Mouse (Mus musculus) stomach, embryonic 16.5 days (tissue): Measurements from ENCODE around the gene Tbx21. TPM values are rescaled to one million over a fixed set of nuclear protein-coding genes. Genes with fewer than 3 reads are reported as not detected.

Experiments
- ATAC-seq: fragments of 200-750 bp; cut with Nextera tagmentation; 2 replicates; pipeline ENCODE4 v1.8.0; 2017; ENCODE audit warnings: moderate number of reproducible peaks, moderate TSS enrichment; ENCODE audit not compliant: insufficient read depth, low FRiP score
- H3K27ac ChIP-seq: fragments of 300-500 bp; sonication (generic); 2 replicates; pipeline ENCODE4 v1.5.1; 2014; ENCODE audit warnings: low read length
- H3K27me3 ChIP-seq: fragments of 300-500 bp; sonication (generic); 2 replicates; pipeline ENCODE4 v1.6.1; 2014; ENCODE audit warnings: low read length, control low read depth, mixed read lengths; ENCODE audit not compliant: control insufficient read depth, insufficient read depth
- H3K36me3 ChIP-seq: fragments of 300-500 bp; sonication (generic); 2 replicates; pipeline ENCODE4 v1.6.1; 2014; ENCODE audit warnings: low read length; ENCODE audit not compliant: control insufficient read depth, insufficient read depth
- H3K4me1 ChIP-seq: fragments of 300-500 bp; sonication (generic); 2 replicates; pipeline ENCODE4 v1.6.1; 2014; ENCODE audit warnings: low read length, control low read depth, mixed read lengths; ENCODE audit not compliant: control insufficient read depth, insufficient read depth
- H3K4me2 ChIP-seq: fragments of 300-500 bp; sonication (generic); 2 replicates; pipeline ENCODE4 v1.6.1; 2014; ENCODE audit warnings: low read depth, low read length, mixed read lengths
- H3K4me3 ChIP-seq: fragments of 300-500 bp; sonication (generic); replicated peaks from 2 replicates; pipeline ENCODE4 v1.5.1; 2014; ENCODE audit warnings: mild to moderate bottlenecking, low read length
- H3K9ac ChIP-seq: fragments of 300-500 bp; sonication (generic); 2 replicates; pipeline ENCODE4 v1.6.1; 2014; ENCODE audit warnings: low read length
- H3K9me3 ChIP-seq: fragments of 300-500 bp; sonication (generic); replicated peaks from 2 replicates; pipeline ENCODE4 v1.6.1; 2016; ENCODE audit warnings: low read length, control low read depth; ENCODE audit not compliant: control insufficient read depth
- WGBS: fragments of 180-500 bp; shearing (Covaris S2); extraction: QIAGEN DNeasy Blood & Tissue Kit; methylation state at CpG from one replicate; pipeline ENCODE4 v1.1.7; 2014; 5-methylcytosine and 5-hydroxymethylcytosine counted together
- polyA plus RNA-seq: library from polyadenylated mRNA; unstranded; fragments of >200 nt; fragmentation: Nextera tagmentation; extraction: Ambion mirVana; gene quantifications from 2 replicates; pipeline ENCODE4 v1.2.1, GENCODE M21; 2015

Tbx21 gene
- polyA plus RNA-seq, 1 experiment from 2014 or later = 0.13 TPM

GRCm38 (mm10) chr11:97149026-97149425 lies 33.9 kb upstream of the Tbx21 start:
- peak overlapping the region; percentile 81; the same call in 1 of the 2 replicates for H3K27ac ChIP-seq
- ATAC-seq = no peak
- H3K4me2 ChIP-seq = peak overlapping the region; percentile 90
- peak overlapping the region; percentile 83; the same call in 1 of the 2 replicates for H3K9ac ChIP-seq
- H3K9me3 ChIP-seq = no peaks in the 10 kb centered on the region
- H3K27me3 ChIP-seq = no peaks in the 10 kb centered on the region; the same call in 1 of the 2 replicates
- 37% methylated on average over 9 of the region's 9 CpGs for WGBS
- no peaks in the 10 kb centered on the region for H3K36me3 ChIP-seq
- H3K4me3 ChIP-seq = peak overlapping the region; percentile 74
- peaks cover 29% of the 10 kb centered on the region for H3K4me1 ChIP-seq

- Histone ChIP-seq H3K4me2 (peak overlapping the region; percentile 90), H3K9me3 (no peaks in the 10 kb centered on the region), H3K27me3 (no peaks in the 10 kb centered on the region; the same call in 1 of the 2 replicates), H3K4me3 (peak overlapping the region; percentile 74), H3K4me1 (peaks cover 29% of the 10 kb centered on the region), H3K36me3 (no peaks in the 10 kb centered on the region), H3K27ac (no peak overlapping the region), H3K9ac (peak overlapping the region; percentile 83; the same call in 1 of the 2 replicates)
- 36% methylated on average over 12 of the region's 12 CpGs for WGBS
- no peak for ATAC-seq
Observed at GRCm38 (mm10) chr11:97148591-97148990, 33.5 kb upstream of the Tbx21 start.

- ATAC-seq = no peak
- peaks cover 25% of the 10 kb centered on the region for H3K4me1 ChIP-seq
- no peak overlapping the region for H3K4me2 ChIP-seq
- no peaks in the 10 kb centered on the region for H3K36me3 ChIP-seq
- no peak overlapping the region for H3K4me3 ChIP-seq
- 85% methylated on average over 8 of the region's 8 CpGs for WGBS
- H3K27me3 ChIP-seq = no peaks in the 10 kb centered on the region; the same call in 1 of the 2 replicates
- H3K9ac ChIP-seq = no peak overlapping the region
- no peak overlapping the region for H3K27ac ChIP-seq
- no peaks in the 10 kb centered on the region for H3K9me3 ChIP-seq
Observed at GRCm38 (mm10) chr11:97147333-97147732, 32.2 kb upstream of the Tbx21 start.

- no peak overlapping the region for H3K4me2 ChIP-seq
- H3K4me3 ChIP-seq = no peak overlapping the region; the same call in 1 of the 2 replicates
- no peaks in the 10 kb centered on the region; the same call in 1 of the 2 replicates for H3K27me3 ChIP-seq
- peaks cover 19% of the 10 kb centered on the region for H3K4me1 ChIP-seq
- no peak overlapping the region for H3K27ac ChIP-seq
- 13% methylated on average over 8 of the region's 8 CpGs for WGBS
- ATAC-seq = no peak
- H3K9me3 ChIP-seq = no peaks in the 10 kb centered on the region
- no peaks in the 10 kb centered on the region for H3K36me3 ChIP-seq
- peak overlapping the region; percentile 51; the same call in 1 of the 2 replicates for H3K9ac ChIP-seq
Observed at GRCm38 (mm10) chr11:97146724-97147123, 31.6 kb upstream of the Tbx21 start.

- Histone ChIP-seq H3K9me3 (no peaks in the 10 kb centered on the region), H3K27ac (no peak overlapping the region)
- WGBS = 51% methylated on average over 9 of the region's 9 CpGs
Observed at GRCm38 (mm10) chr11:97145951-97146350, 30.8 kb upstream of the Tbx21 start.

GRCm38 (mm10) chr11:97145320-97145719 lies 30.2 kb upstream of the Tbx21 start:
- no peak overlapping the region for H3K4me3 ChIP-seq
- peaks cover 1% of the 10 kb centered on the region; the same call in 1 of the 2 replicates for H3K27me3 ChIP-seq
- no peaks in the 10 kb centered on the region for H3K36me3 ChIP-seq
- H3K27ac ChIP-seq = no peak overlapping the region
- H3K4me1 ChIP-seq = peaks cover 18% of the 10 kb centered on the region
- no peak overlapping the region for H3K9ac ChIP-seq
- no peak overlapping the region for H3K4me2 ChIP-seq
- no peaks in the 10 kb centered on the region for H3K9me3 ChIP-seq
- 54% methylated on average over 2 of the region's 2 CpGs for WGBS
- ATAC-seq = no peak

More at GRCm38 (mm10) chr11:97145951-97146350, 30.8 kb upstream of the Tbx21 start:
- Histone ChIP-seq H3K9ac (peak overlapping the region; percentile 51; the same call in 1 of the 2 replicates), H3K4me2 (no peak overlapping the region), H3K36me3 (no peaks in the 10 kb centered on the region), H3K4me1 (peaks cover 18% of the 10 kb centered on the region), H3K4me3 (no peak overlapping the region), H3K27me3 (no peaks in the 10 kb centered on the region; the same call in 1 of the 2 replicates)
- no peak for ATAC-seq

- no peaks in the 10 kb centered on the region for H3K36me3 ChIP-seq
- peaks cover 12% of the 10 kb centered on the region for H3K27me3 ChIP-seq
- no peak overlapping the region for H3K4me2 ChIP-seq
- no peak overlapping the region for H3K27ac ChIP-seq
- no peak for ATAC-seq
- no peak overlapping the region for H3K9ac ChIP-seq
- peaks cover 8% of the 10 kb centered on the region; the same call in 1 of the 2 replicates for H3K4me1 ChIP-seq
- no peak overlapping the region for H3K4me3 ChIP-seq
- H3K9me3 ChIP-seq = no peaks in the 10 kb centered on the region
- 69% methylated on average over 9 of the region's 9 CpGs for WGBS
Observed at GRCm38 (mm10) chr11:97143196-97143900, 28.2 kb upstream of the Tbx21 start.

- H3K36me3 ChIP-seq = no peaks in the 10 kb centered on the region
- no peak overlapping the region for H3K4me2 ChIP-seq
- H3K27ac ChIP-seq = no peak overlapping the region
- 63% methylated on average over 8 of the region's 8 CpGs for WGBS
- no peak overlapping the region for H3K4me3 ChIP-seq
- H3K27me3 ChIP-seq = peaks cover 12% of the 10 kb centered on the region
- ATAC-seq = no peak
- no peak overlapping the region for H3K9ac ChIP-seq
- H3K9me3 ChIP-seq = no peaks in the 10 kb centered on the region
- H3K4me1 ChIP-seq = peaks cover 8% of the 10 kb centered on the region; the same call in 1 of the 2 replicates
Observed at GRCm38 (mm10) chr11:97142159-97142608, 27.1 kb upstream of the Tbx21 start.

DNA sequence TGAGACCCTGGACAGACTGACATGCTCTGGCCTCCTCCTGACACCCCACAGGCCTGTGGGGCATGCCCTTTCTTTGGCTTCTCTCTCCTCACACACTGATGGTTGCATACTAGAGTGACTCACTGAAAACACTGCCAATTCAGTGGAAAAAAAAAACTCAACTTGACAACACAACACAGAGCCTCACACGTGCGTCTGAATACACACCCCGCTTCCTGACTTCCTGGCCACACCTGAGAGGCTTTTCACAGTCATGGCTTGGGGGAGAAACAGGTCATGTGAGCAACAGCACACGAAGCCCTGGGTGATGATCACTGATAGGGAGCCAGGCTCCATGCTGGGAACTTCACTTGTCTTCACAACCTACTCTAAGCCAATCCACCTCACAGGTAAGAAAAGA lies 25.7 kb upstream of the Tbx21 start:
- H3K36me3 ChIP-seq = no peaks in the 10 kb centered on the region
- no peak overlapping the region for H3K27ac ChIP-seq
- no peak overlapping the region for H3K4me2 ChIP-seq
- H3K27me3 ChIP-seq = peaks cover 12% of the 10 kb centered on the region
- no peaks in the 10 kb centered on the region for H3K9me3 ChIP-seq
- ATAC-seq = no peak
- no peak overlapping the region for H3K9ac ChIP-seq
- 63% methylated on average over 4 of the region's 4 CpGs for WGBS
- H3K4me3 ChIP-seq = no peak overlapping the region
- no peaks in the 10 kb centered on the region; the same call in 1 of the 2 replicates for H3K4me1 ChIP-seq
